Comparison of ENCODE assay signal across 8 mouse cellular contexts in the genomic region with DNA sequence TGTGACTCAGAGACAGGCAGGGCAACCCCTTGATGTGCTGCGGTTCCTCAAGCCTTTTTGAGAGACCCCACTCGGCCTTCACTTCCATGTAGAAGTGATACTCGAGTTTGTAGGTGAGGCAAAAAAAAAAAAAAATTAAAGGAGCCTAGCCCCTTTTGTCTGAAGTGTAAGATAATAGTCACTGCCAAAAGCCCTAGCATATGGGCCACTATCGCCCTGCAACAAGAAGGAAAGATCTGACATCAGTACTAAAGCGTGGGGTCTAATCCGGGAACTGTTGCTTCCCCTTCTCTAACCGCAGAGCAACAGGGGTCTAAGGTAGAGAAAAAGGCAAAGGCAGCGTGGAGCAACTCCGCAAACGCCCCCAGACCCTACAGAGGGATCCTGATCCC. TPM values are rescaled to one million over a fixed set of nuclear protein-coding genes. Genes with fewer than 3 reads are reported as not detected.
A peak's percentile ranks its signal among the peaks of the same experiment; 100 is the strongest.
DNase-seq lines count a peak whose midpoint lies in the region; ATAC-seq lines count a peak whose summit lies in the region.

No protein-coding gene starts in this region.

- 11% methylated on average over 10 of the region's 10 CpGs for WGBS in heart, embryonic 12.5 days
- 8% methylated on average over 10 of the region's 10 CpGs for WGBS in hindbrain, embryonic 10.5 days

- H3K36me3 ChIP-seq in heart, embryonic 12.5 days = peaks cover 19% of the 10 kb centered on the region
- peaks cover 17% of the 10 kb centered on the region for H3K36me3 ChIP-seq in hindbrain, embryonic 10.5 days

- H3K9ac ChIP-seq in heart, embryonic 12.5 days = peak overlapping the region; percentile 86

- peak overlapping the region; percentile 81 for H3K4me2 ChIP-seq in heart, embryonic 12.5 days

- DNase-seq in heart, adult 9 months (ENCODE audit: low spot score in 2 of 2) = no peak
- DNase-seq in ES-CJ7 (ENCODE audit: low read depth, low spot score) = peak; percentile 2
- DNase-seq in hindbrain, embryonic 10.5 days (ENCODE audit: low spot score) = no peak
- DNase-seq in frontal cortex, postnatal 10 days (ENCODE audit: low spot score in 2 of 2) = no peak
- DNase-seq in lung, postnatal 14 days = no peak

- H3K4me1 ChIP-seq in heart, embryonic 12.5 days (replicated peaks) = peaks cover 22% of the 10 kb centered on the region
- peaks cover 43% of the 10 kb centered on the region for H3K4me1 ChIP-seq in hindbrain, embryonic 10.5 days (replicated peaks)

- ATAC-seq in heart, embryonic 12.5 days (ENCODE audit: insufficient number of reproducible peaks, low FRiP score) = no peak
- peak; percentile 29; the same call in 1 of the 2 replicates for ATAC-seq in megakaryocyte progenitor cell, adult 5-6 weeks (replicated peaks; ENCODE audit: poor library complexity)
- no peak for ATAC-seq in inflammation-experienced regulatory T-cells, adult 6 months

- H3K4me3 ChIP-seq in heart, embryonic 12.5 days = peak overlapping the region; percentile 75
- peak overlapping the region; percentile 82 for H3K4me3 ChIP-seq in hindbrain, embryonic 10.5 days

- H3K9me3 ChIP-seq in heart, embryonic 12.5 days (replicated peaks) = no peaks in the 10 kb centered on the region
- H3K9me3 ChIP-seq in hindbrain, embryonic 10.5 days = no peaks in the 10 kb centered on the region

- H3K27ac ChIP-seq in heart, embryonic 12.5 days (ENCODE audit: poor library complexity, severe bottlenecking) = peak overlapping the region; percentile 96
- H3K27ac ChIP-seq in hindbrain, embryonic 10.5 days = peak overlapping the region; percentile 97

- no peaks in the 10 kb centered on the region for H3K27me3 ChIP-seq in heart, embryonic 12.5 days (replicated peaks)
- H3K27me3 ChIP-seq in hindbrain, embryonic 10.5 days (ENCODE audit: insufficient read depth, poor library complexity, severe bottlenecking) = no peaks in the 10 kb centered on the region

RNA-seq across cellular contexts. Expression of a gene that starts 0.7 kb away (rescaled TPM):
- polyA plus RNA-seq in heart, embryonic 12.5 days (2016; fragmentation: Nextera tagmentation; extraction: Ambion mirVana) = 104 and 111 TPM in 2 replicates
- polyA plus RNA-seq in hindbrain, embryonic 10.5 days (2016; fragmentation: Nextera tagmentation; extraction: Ambion mirVana) = 100 and 106 TPM in 2 replicates
- total RNA-seq in megakaryocyte progenitor cell, adult 5-6 weeks (2015) = 3.0 and 9.1 TPM in 2 replicates
- total RNA-seq in megakaryocyte progenitor cell, adult 5-6 weeks (2017) = 5.0 and 15.2 TPM in 2 replicates
- polyA plus RNA-seq in inflammation-experienced regulatory T-cells, adult 6 months (2017; shearing (Covaris generic)) = 1 to 10 TPM in 1 of 3 experiments, under 1 TPM in 2; 0.41 to 1.3 (median 0.90) TPM

RNA-seq across cellular contexts. Expression of a gene that starts 31.6 kb away (rescaled TPM):
- 0.50 and 0.80 TPM in 2 replicates for polyA plus RNA-seq in heart, embryonic 12.5 days (2016; fragmentation: Nextera tagmentation; extraction: Ambion mirVana)
- 0.80 and 1.0 TPM in 2 replicates for polyA plus RNA-seq in hindbrain, embryonic 10.5 days (2016; fragmentation: Nextera tagmentation; extraction: Ambion mirVana)
- 0.30 TPM in 1 of 2 replicates, not detected in the other for total RNA-seq in megakaryocyte progenitor cell, adult 5-6 weeks (2015)
- total RNA-seq in megakaryocyte progenitor cell, adult 5-6 weeks (2017) = not detected in 2 replicates
- under 1 TPM in 1 of 3 experiments, not detected in 2; 0.87 TPM for polyA plus RNA-seq in inflammation-experienced regulatory T-cells, adult 6 months (2017; shearing (Covaris generic))

RNA-seq across cellular contexts. Expression of a gene that starts 36.7 kb away (rescaled TPM):
- 21.5 and 23.6 TPM in 2 replicates for polyA plus RNA-seq in heart, embryonic 12.5 days (2016; fragmentation: Nextera tagmentation; extraction: Ambion mirVana)
- polyA plus RNA-seq in hindbrain, embryonic 10.5 days (2016; fragmentation: Nextera tagmentation; extraction: Ambion mirVana) = 74.3 and 83.6 TPM in 2 replicates
- 6.5 and 8.5 TPM in 2 replicates for total RNA-seq in megakaryocyte progenitor cell, adult 5-6 weeks (2015)
- 8.2 and 15.1 TPM in 2 replicates for total RNA-seq in megakaryocyte progenitor cell, adult 5-6 weeks (2017)
- 1 to 10 TPM; 1.4 to 1.9 (median 1.6) TPM for polyA plus RNA-seq in inflammation-experienced regulatory T-cells, adult 6 months (2017; shearing (Covaris generic))

RNA-seq across cellular contexts. Expression of a gene that starts 58.4 kb away (rescaled TPM):
- not detected in 2 replicates for polyA plus RNA-seq in heart, embryonic 12.5 days (2016; fragmentation: Nextera tagmentation; extraction: Ambion mirVana)
- not detected in 2 replicates for polyA plus RNA-seq in hindbrain, embryonic 10.5 days (2016; fragmentation: Nextera tagmentation; extraction: Ambion mirVana)
- total RNA-seq in megakaryocyte progenitor cell, adult 5-6 weeks (2015) = not detected in 2 replicates
- not detected in 2 replicates for total RNA-seq in megakaryocyte progenitor cell, adult 5-6 weeks (2017)
- not detected for polyA plus RNA-seq in inflammation-experienced regulatory T-cells, adult 6 months (2017; shearing (Covaris generic))

Comparison
In these comparisons a context has a peak if more than half of its experiments do, and no peak if none do; other contexts are left out.
1. RNA of a gene that starts 0.7 kb away (polyA plus RNA-seq): 100 to 106 TPM in hindbrain, embryonic 10.5 days and 104 to 111 TPM in heart, embryonic 12.5 days; 0.41 to 1.3 TPM in inflammation-experienced regulatory T-cells, adult 6 months; every median in the first group is over 10 times any median in the second.